Mouse (Mus musculus) kidney, embryonic 14.5 days (tissue): ENCODE measurements around the gene Cox10. TPM values are rescaled to one million over a fixed set of nuclear protein-coding genes. Genes with fewer than 3 reads are reported as not detected.
A peak's percentile ranks its signal among the peaks of the same experiment; 100 is the strongest.

ENCODE experiments used
- ATAC-seq: fragments of 200-750 bp; cut with Nextera tagmentation; 2 replicates; pipeline ENCODE4 v1.8.0; 2017; ENCODE audit warnings: moderate number of reproducible peaks, mild to moderate bottlenecking, moderate TSS enrichment, moderate library complexity; ENCODE audit not compliant: low FRiP score, low TSS enrichment
- H3K27ac ChIP-seq: fragments of 300-500 bp; sonication (generic); 2 replicates; pipeline ENCODE4 v1.5.1; 2014; ENCODE audit warnings: low read depth, mild to moderate bottlenecking, low read length, moderate library complexity, mixed read lengths
- H3K27me3 ChIP-seq: fragments of 300-500 bp; sonication (generic); 2 replicates; pipeline ENCODE4 v1.6.1; 2014; ENCODE audit warnings: mild to moderate bottlenecking, low read length; ENCODE audit not compliant: control insufficient read depth, insufficient read depth
- H3K36me3 ChIP-seq: fragments of 300-500 bp; sonication (generic); 2 replicates; pipeline ENCODE4 v1.6.1; 2014; ENCODE audit warnings: low read length, mixed read lengths; ENCODE audit not compliant: control insufficient read depth, insufficient read depth
- H3K4me1 ChIP-seq: fragments of 300-500 bp; sonication (generic); 2 replicates; pipeline ENCODE4 v1.6.1; 2014; ENCODE audit warnings: low read length, mixed read lengths; ENCODE audit not compliant: control insufficient read depth, insufficient read depth
- H3K4me2 ChIP-seq: fragments of 300-500 bp; sonication (generic); replicated peaks from 2 replicates; pipeline ENCODE4 v1.6.1; 2014; ENCODE audit warnings: low read depth, mild to moderate bottlenecking, low read length
- H3K4me3 ChIP-seq: fragments of 300-500 bp; sonication (generic); 2 replicates; pipeline ENCODE4 v1.5.1; 2014; ENCODE audit warnings: mild to moderate bottlenecking, low read length
- H3K9ac ChIP-seq: fragments of 300-500 bp; sonication (generic); 2 replicates; pipeline ENCODE4 v1.6.1; 2014; ENCODE audit warnings: low read depth, mild to moderate bottlenecking, low read length, moderate library complexity
- H3K9me3 ChIP-seq: fragments of 300-500 bp; sonication (generic); 2 replicates; pipeline ENCODE4 v1.6.1; 2016; ENCODE audit warnings: low read length; ENCODE audit not compliant: control insufficient read depth
- WGBS: fragments of 180-500 bp; shearing (Covaris S2); extraction: QIAGEN DNeasy Blood & Tissue Kit; methylation state at CpG from one replicate; pipeline ENCODE4 v1.1.7; 2014; 5-methylcytosine and 5-hydroxymethylcytosine counted together
- polyA plus RNA-seq: library from polyadenylated mRNA; unstranded; fragments of >200 nt; fragmentation: Nextera tagmentation; extraction: Ambion mirVana; gene quantifications from 2 replicates; pipeline ENCODE4 v1.2.1, GENCODE M21; 2014

Gene Cox10
- polyA plus RNA-seq, 1 experiment from 2014 or later = 30.2 TPM

- no peak for ATAC-seq
- Histone ChIP-seq H3K27me3 (peaks cover 13% of the 10 kb centered on the region; the same call in 1 of the 2 replicates), H3K36me3 (no peaks in the 10 kb centered on the region), H3K4me3 (peak overlapping the region; percentile 29), H3K9ac (0 out of 2 replicates have a peak overlapping the region, but pooled peaks have one; percentile 4), H3K27ac (no peak overlapping the region), H3K4me1 (peaks cover 25% of the 10 kb centered on the region), H3K9me3 (no peaks in the 10 kb centered on the region), H3K4me2 (peak overlapping the region; percentile 51)
- WGBS = 25% methylated on average over 4 of the region's 4 CpGs
Measured at GRCm38 (mm10) chr11:63913936-63914335, 165.3 kb downstream of the Cox10 start.

Other genes with a start within 250 kb of the Cox10 start
- 17.9 and 34.0 TPM in 2 replicates for gene Hs3st3b1, start 157.2 kb downstream of the Cox10 start, polyA plus RNA-seq